Mouse (Mus musculus): ENCODE measurements around the gene Arpc5l. TPM values are rescaled to one million over a fixed set of nuclear protein-coding genes. Genes with fewer than 3 reads are reported as not detected.

Arpc5l gene
- polyA plus RNA-seq, 1 experiment, result not detected

- 78% methylated on average over 3 of the region's 3 CpGs for WGBS
- H3K4me1 ChIP-seq (ENCODE audit: control insufficient read depth, insufficient read depth, low read length), result peaks cover 6% of the 10 kb centered on the region
Measured at GRCm38 (mm10) chr2:39016581-39016980, 11.4 kb downstream of the Arpc5l start.

GRCm38 (mm10) chr2:39020004-39020403 lies 14.9 kb downstream of the Arpc5l start:
- Histone ChIP-seq H3K4me1 (ENCODE audit: control insufficient read depth, insufficient read depth, low read length) (no peaks in the 10 kb centered on the region), H3K4me3 (ENCODE audit: insufficient read depth, low read depth, low read length) (no peak overlapping the region), H3K27ac (ENCODE audit: insufficient read depth, low read depth, low read length) (no peak overlapping the region)
- 88% methylated on average over 1 of the region's 1 CpGs for WGBS
- TF ChIP-seq CTCF (IDR thresholded peaks at IDR 0.05; ENCODE audit: insufficient read depth, low read depth, low read length), result no peak

More at GRCm38 (mm10) chr2:39016581-39016980, 11.4 kb downstream of the Arpc5l start:
- Histone ChIP-seq H3K27ac (ENCODE audit: insufficient read depth, low read depth, low read length) (no peak overlapping the region), H3K4me3 (ENCODE audit: insufficient read depth, low read depth, low read length) (no peak overlapping the region)
- TF ChIP-seq POLR2A (IDR thresholded peaks at IDR 0.05; ENCODE audit: insufficient read depth, low read depth, low read length) (no peak), CTCF (IDR thresholded peaks at IDR 0.05; ENCODE audit: insufficient read depth, low read depth, low read length) (no peak)

- no peak overlapping the region for H3K4me3 ChIP-seq (ENCODE audit: insufficient read depth, low read depth, low read length)
- H3K4me1 ChIP-seq (ENCODE audit: control insufficient read depth, insufficient read depth, low read length), result no peaks in the 10 kb centered on the region
- TF ChIP-seq POLR2A (IDR thresholded peaks at IDR 0.05; ENCODE audit: insufficient read depth, low read depth, low read length) (no peak), CTCF (IDR thresholded peaks at IDR 0.05; ENCODE audit: insufficient read depth, low read depth, low read length) (no peak)
- 91% methylated on average over 1 of the region's 1 CpGs for WGBS
- H3K27ac ChIP-seq (ENCODE audit: insufficient read depth, low read depth, low read length), result no peak overlapping the region
Measured at GRCm38 (mm10) chr2:39031611-39032010, 26.5 kb downstream of the Arpc5l start.

GRCm38 (mm10) chr2:39040215-39040614 lies 35.1 kb downstream of the Arpc5l start:
- 96% methylated on average over 1 of the region's 1 CpGs for WGBS
- H3K27ac ChIP-seq (ENCODE audit: insufficient read depth, low read depth, low read length), result no peak overlapping the region
- TF ChIP-seq CTCF (IDR thresholded peaks at IDR 0.05; ENCODE audit: insufficient read depth, low read depth, low read length), result no peak
- TF ChIP-seq POLR2A (IDR thresholded peaks at IDR 0.05; ENCODE audit: insufficient read depth, low read depth, low read length), result no peak
- H3K4me1 ChIP-seq (ENCODE audit: control insufficient read depth, insufficient read depth, low read length), result no peaks in the 10 kb centered on the region
- no peak overlapping the region for H3K4me3 ChIP-seq (ENCODE audit: insufficient read depth, low read depth, low read length)

GRCm38 (mm10) chr2:39048515-39048914 lies 43.4 kb downstream of the Arpc5l start:
- no peak overlapping the region for H3K27ac ChIP-seq (ENCODE audit: insufficient read depth, low read depth, low read length)
- no peak overlapping the region for H3K4me3 ChIP-seq (ENCODE audit: insufficient read depth, low read depth, low read length)
- H3K4me1 ChIP-seq (ENCODE audit: control insufficient read depth, insufficient read depth, low read length), result no peaks in the 10 kb centered on the region
- whole genome bisulfite sequencing, result 93% methylated on average over 1 of the region's 1 CpGs
- TF ChIP-seq POLR2A (IDR thresholded peaks at IDR 0.05; ENCODE audit: insufficient read depth, low read depth, low read length), result no peak

- TF ChIP-seq CTCF (IDR thresholded peaks at IDR 0.05; ENCODE audit: insufficient read depth, low read depth, low read length), result no peak
- no peak for TF ChIP-seq POLR2A (IDR thresholded peaks at IDR 0.05; ENCODE audit: insufficient read depth, low read depth, low read length)
- WGBS, result 3% methylated on average over 25 of the region's 25 CpGs
- H3K4me1 ChIP-seq (ENCODE audit: control insufficient read depth, insufficient read depth, low read length), result peaks cover 3% of the 10 kb centered on the region; the same call in 1 of the 2 replicates
Measured at GRCm38 (mm10) chr2:39064687-39065399, 59.7 kb downstream of the Arpc5l start.

More at GRCm38 (mm10) chr2:39064687-39065399, 59.7 kb downstream of the Arpc5l start:
- Histone ChIP-seq H3K27ac (ENCODE audit: insufficient read depth, low read depth, low read length) (no peak overlapping the region), H3K4me3 (ENCODE audit: insufficient read depth, low read depth, low read length) (peak overlapping the region; percentile 95)

Other genes starting within 250 kb of the Arpc5l start
- not detected in 2 replicates for gene Nr6a1, start 77.7 kb upstream of the Arpc5l start, polyA plus RNA-seq (2012; ENCODE audit: insufficient read depth, insufficient read length, low replicate concordance, missing spikeins)
- not detected in 2 replicates for gene Olfml2a, start 73.4 kb upstream of the Arpc5l start, polyA plus RNA-seq (2012; ENCODE audit: insufficient read depth, insufficient read length, low replicate concordance, missing spikeins)
- not detected in 2 replicates for gene Wdr38, start 7.9 kb upstream of the Arpc5l start, polyA plus RNA-seq (2012; ENCODE audit: insufficient read depth, insufficient read length, low replicate concordance, missing spikeins)
- not detected in 2 replicates for gene Rpl35, start 276 bp downstream of the Arpc5l start, polyA plus RNA-seq (2012; ENCODE audit: insufficient read depth, insufficient read length, low replicate concordance, missing spikeins)
- gene Golga1, start 60.2 kb downstream of the Arpc5l start, polyA plus RNA-seq (2012; ENCODE audit: insufficient read depth, insufficient read length, low replicate concordance, missing spikeins), result 129 TPM in 1 of 2 replicates, not detected in the other
- not detected in 2 replicates for gene Scai, start 185.4 kb downstream of the Arpc5l start, polyA plus RNA-seq (2012; ENCODE audit: insufficient read depth, insufficient read length, low replicate concordance, missing spikeins)
- not detected in 2 replicates for gene Ppp6c, start 221.1 kb downstream of the Arpc5l start, polyA plus RNA-seq (2012; ENCODE audit: insufficient read depth, insufficient read length, low replicate concordance, missing spikeins)